Mouse (Mus musculus): Measurements from ENCODE around the gene Rims1. TPM values are rescaled to one million over a fixed set of nuclear protein-coding genes. Genes with fewer than 3 reads are reported as not detected.

Rims1 gene
- polyA plus RNA-seq, 1 experiment from 2014 or later, result 1.5 TPM

DNA sequence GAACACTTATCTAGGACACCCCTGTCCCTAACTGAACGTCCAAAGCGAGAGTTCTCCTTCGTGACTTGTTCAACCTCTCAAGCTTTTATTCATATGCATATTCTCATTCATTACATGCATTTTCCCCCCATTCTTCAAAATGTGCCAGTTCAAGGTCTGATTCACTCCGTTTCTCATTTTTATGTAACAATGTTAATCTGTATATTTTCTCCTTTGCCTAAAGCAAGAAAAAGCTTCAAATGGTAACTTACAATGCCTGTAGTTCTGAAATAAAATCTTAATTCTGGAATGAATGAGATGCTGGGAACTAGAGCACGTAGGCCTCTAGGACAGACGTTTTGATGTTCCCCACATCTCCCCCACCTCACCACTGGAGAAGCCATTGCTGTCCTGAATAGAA lies 141.6 kb downstream of the Rims1 start:
- H3K4me3 ChIP-seq, result no peak overlapping the region
- no peak overlapping the region for H3K27ac ChIP-seq
- H3K9ac ChIP-seq, result no peak overlapping the region
- no peak overlapping the region for H3K4me2 ChIP-seq
- H3K4me1 ChIP-seq, result no peaks in the 10 kb centered on the region
- 86% methylated on average over 6 of the region's 6 CpGs for WGBS
- H3K36me3 ChIP-seq, result no peaks in the 10 kb centered on the region
- no peaks in the 10 kb centered on the region for H3K27me3 ChIP-seq
- no peaks in the 10 kb centered on the region for H3K9me3 ChIP-seq
- no peak for ATAC-seq (ENCODE audit: insufficient number of reproducible peaks, low FRiP score, low TSS enrichment, low read depth)

DNA sequence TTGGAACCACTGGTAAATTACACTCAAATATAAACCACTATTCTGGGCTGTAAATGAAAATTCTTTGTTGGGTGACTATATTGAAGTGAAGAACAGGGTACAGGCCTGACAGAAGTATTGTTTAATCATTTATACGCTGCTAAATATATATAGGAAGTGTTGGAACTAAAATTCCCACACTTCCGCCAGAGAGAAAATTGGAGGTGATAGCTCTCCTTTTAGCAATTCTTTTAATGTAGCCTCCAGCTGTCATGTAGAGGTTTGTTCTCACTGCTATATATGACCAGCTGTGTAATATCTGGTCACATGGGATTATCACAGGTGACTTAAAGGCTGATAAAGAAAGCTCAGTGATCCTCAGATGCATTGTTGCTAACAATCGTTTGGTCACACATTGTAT lies 144.0 kb downstream of the Rims1 start:
- no peak for ATAC-seq (ENCODE audit: insufficient number of reproducible peaks, low FRiP score, low TSS enrichment, low read depth)
- Histone ChIP-seq H3K9me3 (no peaks in the 10 kb centered on the region), H3K4me1 (no peaks in the 10 kb centered on the region), H3K27me3 (no peaks in the 10 kb centered on the region), H3K36me3 (no peaks in the 10 kb centered on the region), H3K27ac (no peak overlapping the region), H3K4me2 (no peak overlapping the region), H3K9ac (no peak overlapping the region), H3K4me3 (no peak overlapping the region)
- WGBS, result 76% methylated on average over 3 of the region's 3 CpGs

DNA sequence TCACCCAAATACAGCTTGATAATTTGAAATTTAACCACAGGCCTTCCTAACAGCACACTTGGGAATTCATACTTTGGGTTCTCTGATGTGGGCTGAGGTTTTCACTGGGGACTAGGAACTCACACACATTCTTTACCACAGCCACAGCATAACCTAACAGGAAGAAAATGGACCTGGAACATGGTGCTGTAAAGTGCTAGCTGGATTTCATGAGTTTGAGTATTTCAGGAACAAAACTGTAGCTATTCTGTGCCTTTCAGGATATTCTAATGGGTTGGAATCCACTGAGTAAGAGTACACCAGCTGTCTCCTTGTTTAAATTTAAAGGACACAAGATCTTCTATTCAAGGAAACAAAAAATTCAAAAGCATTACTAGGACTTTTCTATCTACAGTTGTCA lies 149.8 kb downstream of the Rims1 start:
- no peak overlapping the region for H3K9ac ChIP-seq
- H3K4me3 ChIP-seq, result no peak overlapping the region
- no peak overlapping the region for H3K27ac ChIP-seq
- no peak overlapping the region for H3K4me2 ChIP-seq
- H3K36me3 ChIP-seq, result no peaks in the 10 kb centered on the region
- H3K27me3 ChIP-seq, result no peaks in the 10 kb centered on the region
- H3K4me1 ChIP-seq, result no peaks in the 10 kb centered on the region
- ATAC-seq (ENCODE audit: insufficient number of reproducible peaks, low FRiP score, low TSS enrichment, low read depth), result no peak
- H3K9me3 ChIP-seq, result no peaks in the 10 kb centered on the region

GRCm38 (mm10) chr1:22654903-22655302 lies 150.9 kb downstream of the Rims1 start:
- H3K4me3 ChIP-seq, result no peak overlapping the region
- ATAC-seq (ENCODE audit: insufficient number of reproducible peaks, low FRiP score, low TSS enrichment, low read depth), result no peak
- no peak overlapping the region for H3K27ac ChIP-seq
- H3K9me3 ChIP-seq, result no peaks in the 10 kb centered on the region
- H3K4me1 ChIP-seq, result no peaks in the 10 kb centered on the region
- H3K4me2 ChIP-seq, result no peak overlapping the region
- no peak overlapping the region for H3K9ac ChIP-seq
- WGBS, result 84% methylated on average over 9 of the region's 9 CpGs
- H3K27me3 ChIP-seq, result no peaks in the 10 kb centered on the region
- H3K36me3 ChIP-seq, result no peaks in the 10 kb centered on the region

DNA sequence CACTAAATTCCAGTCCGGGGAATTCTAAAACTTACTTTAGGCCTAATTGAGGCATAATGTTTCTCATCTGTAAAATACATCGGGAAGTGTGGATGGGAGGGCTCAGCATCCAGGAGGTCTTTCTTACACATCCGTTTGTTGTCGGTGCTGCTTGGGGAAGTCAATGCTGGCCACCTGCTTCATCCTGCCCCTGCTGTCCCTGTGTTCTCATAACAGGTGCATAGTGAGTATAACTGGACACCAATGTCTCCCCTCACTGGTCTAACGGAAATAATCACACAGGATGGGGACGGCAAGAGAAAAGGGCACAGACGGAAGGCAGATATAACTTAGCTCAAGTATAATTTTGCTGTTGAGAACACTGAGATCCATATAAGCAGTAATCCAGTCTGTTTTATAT lies 155.2 kb downstream of the Rims1 start:
- no peak overlapping the region for H3K4me3 ChIP-seq
- no peaks in the 10 kb centered on the region for H3K9me3 ChIP-seq
- no peaks in the 10 kb centered on the region for H3K4me1 ChIP-seq
- 65% methylated on average over 7 of the region's 7 CpGs for WGBS
- H3K27ac ChIP-seq, result no peak overlapping the region
- no peak for ATAC-seq (ENCODE audit: insufficient number of reproducible peaks, low FRiP score, low TSS enrichment, low read depth)
- H3K4me2 ChIP-seq, result no peak overlapping the region
- no peaks in the 10 kb centered on the region for H3K27me3 ChIP-seq
- no peaks in the 10 kb centered on the region for H3K36me3 ChIP-seq
- H3K9ac ChIP-seq, result no peak overlapping the region

GRCm38 (mm10) chr1:22649432-22649831 lies 156.4 kb downstream of the Rims1 start:
- no peaks in the 10 kb centered on the region for H3K4me1 ChIP-seq
- H3K4me2 ChIP-seq, result no peak overlapping the region
- H3K27me3 ChIP-seq, result no peaks in the 10 kb centered on the region
- WGBS, result 72% methylated on average over 1 of the region's 1 CpGs
- H3K9ac ChIP-seq, result no peak overlapping the region
- no peak overlapping the region for H3K4me3 ChIP-seq
- no peaks in the 10 kb centered on the region for H3K9me3 ChIP-seq
- H3K36me3 ChIP-seq, result no peaks in the 10 kb centered on the region
- no peak for ATAC-seq (ENCODE audit: insufficient number of reproducible peaks, low FRiP score, low TSS enrichment, low read depth)
- no peak overlapping the region for H3K27ac ChIP-seq

GRCm38 (mm10) chr1:22645257-22645656 lies 160.5 kb downstream of the Rims1 start:
- Histone ChIP-seq H3K36me3 (no peaks in the 10 kb centered on the region), H3K27me3 (no peaks in the 10 kb centered on the region), H3K4me3 (no peak overlapping the region), H3K27ac (no peak overlapping the region), H3K4me1 (no peaks in the 10 kb centered on the region), H3K9ac (no peak overlapping the region), H3K9me3 (no peaks in the 10 kb centered on the region), H3K4me2 (no peak overlapping the region)
- no peak for ATAC-seq (ENCODE audit: insufficient number of reproducible peaks, low FRiP score, low TSS enrichment, low read depth)
- 42% methylated on average over 2 of the region's 2 CpGs for WGBS

DNA sequence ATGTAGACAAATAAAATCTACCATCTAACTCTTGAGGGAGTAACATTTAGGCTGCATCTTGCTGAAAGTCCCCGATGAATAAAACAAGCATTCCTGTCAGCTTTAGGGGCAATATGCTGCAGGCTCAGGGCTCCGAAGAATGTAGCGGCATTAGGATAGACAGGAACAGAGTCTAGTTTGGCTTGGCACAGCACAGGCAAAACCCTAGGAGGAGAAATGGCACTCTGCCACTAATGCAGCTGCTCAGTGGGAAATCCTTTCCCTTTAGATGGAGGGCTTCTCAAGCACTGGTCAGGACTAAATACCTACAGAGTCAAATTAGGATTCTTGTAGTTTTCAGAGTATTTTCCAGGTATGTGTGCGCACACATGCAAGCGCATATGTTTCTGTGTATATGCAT lies 165.2 kb downstream of the Rims1 start:
- Histone ChIP-seq H3K9ac (no peak overlapping the region), H3K27me3 (no peaks in the 10 kb centered on the region), H3K9me3 (no peaks in the 10 kb centered on the region), H3K4me3 (no peak overlapping the region), H3K27ac (no peak overlapping the region), H3K4me2 (no peak overlapping the region), H3K36me3 (no peaks in the 10 kb centered on the region), H3K4me1 (no peaks in the 10 kb centered on the region)
- 62% methylated on average over 5 of the region's 5 CpGs for WGBS
- ATAC-seq (ENCODE audit: insufficient number of reproducible peaks, low FRiP score, low TSS enrichment, low read depth), result no peak

DNA sequence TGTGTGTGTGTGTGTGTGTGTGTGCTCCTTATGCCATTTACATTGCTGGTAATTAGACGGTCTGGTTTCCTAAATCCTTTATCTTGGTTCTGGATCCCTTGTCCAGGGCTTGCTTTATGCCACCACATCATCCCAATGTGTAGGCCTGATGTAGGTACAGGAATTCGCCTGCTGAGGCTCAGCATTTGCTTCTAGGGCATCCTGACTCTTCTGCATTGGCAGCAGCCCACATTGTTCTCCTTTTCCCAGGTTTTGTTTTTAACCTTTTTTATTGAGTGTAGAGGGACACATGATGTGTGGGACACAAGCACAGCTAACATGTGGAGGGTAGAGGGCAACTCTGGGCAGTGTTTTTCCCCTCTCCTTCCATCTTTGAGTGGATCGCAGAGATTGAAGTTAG lies 166.1 kb downstream of the Rims1 start:
- Histone ChIP-seq H3K9me3 (no peaks in the 10 kb centered on the region), H3K36me3 (no peaks in the 10 kb centered on the region), H3K4me2 (no peak overlapping the region), H3K27ac (no peak overlapping the region), H3K4me1 (no peaks in the 10 kb centered on the region), H3K27me3 (no peaks in the 10 kb centered on the region), H3K4me3 (no peak overlapping the region), H3K9ac (no peak overlapping the region)
- no peak for ATAC-seq (ENCODE audit: insufficient number of reproducible peaks, low FRiP score, low TSS enrichment, low read depth)
- WGBS, result 71% methylated on average over 3 of the region's 3 CpGs

DNA sequence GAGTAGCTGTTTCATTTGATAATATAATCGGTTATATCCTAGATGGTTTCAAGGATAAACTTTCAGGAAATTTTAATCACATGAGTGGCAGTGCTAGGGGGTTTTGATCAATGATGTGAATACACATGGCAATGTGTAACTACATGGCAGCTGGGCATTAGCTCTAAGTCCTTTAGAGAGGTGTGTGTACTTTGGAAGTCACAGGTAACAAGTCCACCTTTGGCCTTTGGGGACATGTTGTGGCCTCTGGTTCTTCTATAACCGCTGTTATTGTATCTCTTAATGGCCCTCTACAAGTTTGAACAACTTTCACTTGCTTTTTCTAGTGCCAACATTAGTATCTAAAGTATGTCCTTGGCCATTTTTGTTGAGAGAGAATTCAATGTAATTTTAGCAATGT lies 171.9 kb downstream of the Rims1 start:
- WGBS, result 83% methylated on average over 2 of the region's 2 CpGs
- no peaks in the 10 kb centered on the region for H3K4me1 ChIP-seq
- no peak overlapping the region for H3K4me3 ChIP-seq
- H3K9me3 ChIP-seq, result no peaks in the 10 kb centered on the region
- no peak overlapping the region for H3K4me2 ChIP-seq
- no peak overlapping the region for H3K27ac ChIP-seq
- H3K9ac ChIP-seq, result no peak overlapping the region
- H3K36me3 ChIP-seq, result no peaks in the 10 kb centered on the region
- no peaks in the 10 kb centered on the region for H3K27me3 ChIP-seq
- no peak for ATAC-seq (ENCODE audit: insufficient number of reproducible peaks, low FRiP score, low TSS enrichment, low read depth)

- Histone ChIP-seq H3K4me2 (no peak overlapping the region), H3K27ac (no peak overlapping the region), H3K9me3 (no peaks in the 10 kb centered on the region), H3K4me3 (no peak overlapping the region), H3K4me1 (no peaks in the 10 kb centered on the region), H3K27me3 (no peaks in the 10 kb centered on the region), H3K9ac (no peak overlapping the region), H3K36me3 (no peaks in the 10 kb centered on the region)
- ATAC-seq (ENCODE audit: insufficient number of reproducible peaks, low FRiP score, low TSS enrichment, low read depth), result no peak
- 67% methylated on average over 7 of the region's 7 CpGs for WGBS
These were observed 173.2 kb downstream of the Rims1 start for GRCm38 (mm10) chr1:22632551-22632950.

DNA sequence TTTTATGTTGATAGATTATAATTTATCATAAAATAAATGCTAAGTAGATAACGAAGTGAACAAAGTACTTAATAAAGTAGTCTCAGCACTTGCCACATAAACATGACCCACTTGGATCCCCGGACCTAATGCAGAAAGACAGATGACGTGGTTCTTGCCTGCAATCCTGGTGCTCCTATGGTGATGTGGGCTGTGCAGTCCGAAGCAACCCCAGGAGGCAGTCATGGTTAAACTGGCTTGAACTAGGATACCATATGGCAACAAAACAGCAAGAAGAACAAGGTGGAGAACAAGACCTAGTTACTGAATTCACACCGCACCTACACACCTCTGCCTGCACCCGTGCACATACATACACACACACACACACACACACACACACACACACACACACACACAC lies 173.8 kb downstream of the Rims1 start:
- Histone ChIP-seq H3K27me3 (no peaks in the 10 kb centered on the region), H3K4me2 (no peak overlapping the region), H3K4me1 (no peaks in the 10 kb centered on the region), H3K27ac (no peak overlapping the region), H3K36me3 (no peaks in the 10 kb centered on the region), H3K9ac (no peak overlapping the region), H3K9me3 (no peaks in the 10 kb centered on the region), H3K4me3 (no peak overlapping the region)
- ATAC-seq (ENCODE audit: insufficient number of reproducible peaks, low FRiP score, low TSS enrichment, low read depth), result no peak
- WGBS, result 82% methylated on average over 6 of the region's 6 CpGs

DNA sequence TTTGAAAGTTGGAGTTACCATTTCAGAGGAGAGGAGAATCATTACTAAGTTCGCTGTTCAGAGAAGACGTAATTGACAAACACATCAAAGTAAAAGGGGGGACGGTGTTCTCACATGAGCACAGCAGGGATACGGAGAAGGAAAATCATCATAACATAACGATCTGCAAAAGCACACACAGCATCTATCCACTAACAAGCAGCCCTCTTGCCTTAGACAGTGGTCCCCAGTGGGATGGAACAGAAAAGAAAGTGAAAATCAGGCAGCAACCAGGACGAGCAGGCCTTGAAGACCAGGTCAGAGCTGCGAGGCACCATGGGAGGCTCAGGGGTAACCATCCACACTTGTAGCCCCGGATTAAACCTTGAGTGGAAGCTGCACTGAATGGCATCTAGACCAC lies 176.8 kb downstream of the Rims1 start:
- 71% methylated on average over 8 of the region's 8 CpGs for WGBS

More for the DNA sequence above, 176.8 kb downstream of the Rims1 start:
- H3K9me3 ChIP-seq, result no peaks in the 10 kb centered on the region
- H3K4me3 ChIP-seq, result no peak overlapping the region
- no peak for ATAC-seq (ENCODE audit: insufficient number of reproducible peaks, low FRiP score, low TSS enrichment, low read depth)
- no peaks in the 10 kb centered on the region for H3K27me3 ChIP-seq
- H3K9ac ChIP-seq, result no peak overlapping the region
- H3K27ac ChIP-seq, result no peak overlapping the region
- no peak overlapping the region for H3K4me2 ChIP-seq
- no peaks in the 10 kb centered on the region for H3K4me1 ChIP-seq
- H3K36me3 ChIP-seq, result no peaks in the 10 kb centered on the region

All from limb, embryonic 15.5 days (tissue).